Mouse (Mus musculus): ENCODE results near the gene Col4a3. TPM values are rescaled to one million over a fixed set of nuclear protein-coding genes. Genes with fewer than 3 reads are reported as not detected.

Col4a3 gene
- 1 to 10 TPM in 1 of 2 experiments, under 1 TPM in 1; 0.88 to 1.9 TPM for total RNA-seq (2021)
- long read RNA-seq, experiment 1, full-length matches to known transcripts = 1 of 1 reads
- long read RNA-seq, experiment 1, partial matches to known transcripts = 0 of 1 reads
- long read RNA-seq, experiment 1, other reads (novel, unspliced or antisense) = 0 of 1 reads
- long read RNA-seq, experiment 2 = 0 reads

- peak; percentile 60 for DNase-seq
Observed at GRCm38 (mm10) chr1:82586713-82587399, at the start of gene Col4a3, which contains the start of gene Col4a4. Gene Col4a3, plus strand, starts transcription at chr1:82586921. Gene Col4a4, minus strand, starts transcription at chr1:82586849.

DNA sequence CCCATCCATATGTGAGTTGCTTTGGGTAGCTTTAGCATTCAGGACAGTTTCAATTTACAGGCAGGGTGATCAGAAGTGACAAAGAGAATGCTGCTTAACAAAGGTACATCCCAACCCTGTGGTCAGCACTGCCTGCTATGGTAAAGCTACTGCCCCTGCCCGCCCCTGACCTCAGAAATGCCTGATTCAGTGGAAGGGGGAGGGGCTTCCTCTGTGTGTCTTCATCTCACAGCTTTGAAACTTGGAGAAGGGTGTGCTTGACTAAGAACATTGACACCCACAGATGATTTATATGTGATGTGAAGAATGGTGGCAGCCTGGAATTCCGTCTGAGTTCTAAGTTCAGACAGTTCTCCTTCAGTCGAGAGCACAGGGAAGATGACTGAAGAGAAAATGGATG lies 48.9 kb upstream of the Col4a3 start:
- no peak for DNase-seq

GRCm38 (mm10) chr1:82540056-82540455 lies 46.7 kb upstream of the Col4a3 start:
- DNase-seq = no peak

- no peak for DNase-seq
Observed at GRCm38 (mm10) chr1:82543934-82544333, 42.8 kb upstream of the Col4a3 start.

DNA sequence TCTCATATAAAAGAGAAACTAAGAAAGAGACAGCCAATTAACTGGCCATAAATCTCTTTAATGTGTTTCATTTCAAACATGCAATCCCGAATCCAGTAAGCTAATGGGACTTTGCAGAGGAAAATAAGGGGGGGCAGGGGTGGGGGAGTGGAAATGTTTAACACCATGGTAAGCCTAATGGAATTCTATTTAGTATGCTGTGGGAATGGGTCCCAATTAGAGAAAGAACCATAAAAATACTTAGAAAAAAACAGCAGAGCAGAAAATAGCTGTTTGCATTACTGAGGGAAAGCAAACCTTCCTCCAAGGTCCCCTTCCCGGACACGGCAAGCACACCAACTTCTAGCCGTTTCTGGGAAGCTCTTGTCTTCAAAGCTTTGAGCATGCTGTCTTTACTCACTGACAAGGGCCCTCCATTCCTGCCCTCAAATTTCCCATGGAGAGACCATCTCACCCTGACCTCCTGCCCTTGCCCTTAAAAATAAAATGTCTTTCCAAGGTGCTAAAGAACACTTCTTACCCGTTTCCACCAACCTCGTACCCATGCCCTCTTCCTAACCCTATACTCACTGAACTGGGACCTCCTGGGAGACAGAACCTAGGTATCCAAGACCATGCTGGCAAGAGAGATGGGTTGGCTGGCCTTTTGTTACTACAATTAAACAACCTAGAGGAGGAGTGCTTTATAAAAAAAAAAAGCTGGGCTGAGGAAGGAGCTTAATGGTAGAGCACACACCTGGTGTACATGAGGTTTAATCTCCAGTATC lies 42.1 kb upstream of the Col4a3 start:
- no peak for DNase-seq

GRCm38 (mm10) chr1:82545199-82545960 lies 41.3 kb upstream of the Col4a3 start:
- DNase-seq = no peak

GRCm38 (mm10) chr1:82554443-82554850 lies 32.3 kb upstream of the Col4a3 start:
- peak; percentile 18 for DNase-seq

DNA sequence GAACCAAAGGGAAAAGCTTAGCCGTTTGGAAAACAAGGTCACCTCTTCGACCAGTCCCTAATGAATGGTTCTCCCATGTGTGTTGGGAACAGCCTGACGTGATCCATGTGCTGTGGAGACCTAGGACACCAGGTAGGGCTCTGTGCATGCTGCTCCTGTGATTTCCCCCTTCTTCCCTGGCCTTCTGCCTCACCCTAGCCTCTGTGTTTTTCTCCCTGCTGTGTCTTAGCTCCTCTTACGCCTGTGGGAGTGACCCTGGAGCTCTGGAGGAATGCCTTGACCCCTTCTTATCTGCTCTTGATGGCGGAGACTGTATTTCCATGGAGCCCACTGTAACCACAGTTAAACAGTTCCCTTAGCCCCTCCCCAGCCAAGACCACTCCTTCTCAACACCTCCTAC lies 31.8 kb upstream of the Col4a3 start:
- DNase-seq = no peak

- no peak for DNase-seq
Observed at GRCm38 (mm10) chr1:82560223-82560622, 26.5 kb upstream of the Col4a3 start.

DNA sequence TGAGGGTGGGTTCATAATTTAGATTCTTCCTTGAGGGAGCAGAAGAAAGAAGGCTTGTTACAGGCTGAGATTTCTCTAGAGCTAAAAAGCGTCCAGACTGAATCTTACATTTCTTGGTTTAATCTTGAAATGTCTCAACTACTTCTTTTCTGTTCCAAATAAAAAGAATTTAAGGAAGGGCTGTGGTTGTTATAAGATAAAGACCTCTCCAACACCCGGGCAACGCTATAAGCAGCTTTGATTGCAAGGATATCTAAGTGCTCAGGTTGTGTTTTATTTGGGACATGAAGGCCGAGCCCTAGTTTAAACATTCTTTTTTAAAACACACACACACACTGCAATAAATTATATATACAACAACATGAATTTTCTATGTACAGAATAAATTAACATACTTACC lies 17.3 kb upstream of the Col4a3 start:
- DNase-seq = no peak

DNA sequence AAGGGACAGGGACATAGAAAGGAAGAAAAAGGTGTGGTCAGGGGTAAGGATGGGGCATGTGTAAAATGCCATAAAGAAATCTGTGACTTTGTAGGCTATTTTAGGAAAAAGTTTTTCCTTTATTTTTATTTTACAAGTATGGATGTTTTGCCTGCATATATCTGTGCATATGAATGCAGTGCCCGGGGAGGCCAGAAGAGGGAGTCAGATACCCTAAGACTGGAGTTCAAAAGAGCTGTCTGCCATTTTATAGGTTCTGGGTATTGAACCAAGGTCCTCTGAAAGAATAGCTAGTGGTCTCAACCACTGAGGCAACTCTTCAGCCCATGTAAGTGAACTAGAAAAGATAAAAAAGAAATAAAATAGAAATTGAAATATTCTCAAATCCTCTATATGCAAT lies 15.0 kb upstream of the Col4a3 start:
- DNase-seq = no peak

DNA sequence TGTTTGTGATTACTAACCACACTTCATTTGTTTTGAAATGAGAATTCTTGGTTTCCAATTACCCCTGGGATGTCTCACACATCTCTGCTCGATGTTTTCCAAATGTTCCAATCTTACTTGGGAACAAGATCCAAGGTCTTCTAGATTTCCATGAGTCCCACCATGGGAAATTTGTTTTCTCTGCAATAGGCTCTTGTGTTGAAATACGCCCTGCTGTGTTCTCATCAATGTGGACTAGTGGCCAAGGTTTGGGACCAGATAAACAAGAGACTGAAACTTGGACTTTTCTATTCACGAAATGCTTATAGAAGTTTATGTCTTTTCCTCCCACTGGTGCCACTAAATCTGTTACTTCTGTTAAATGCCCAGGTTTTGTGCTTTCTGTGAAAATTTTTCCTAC lies 11.0 kb upstream of the Col4a3 start:
- no peak for DNase-seq

DNA sequence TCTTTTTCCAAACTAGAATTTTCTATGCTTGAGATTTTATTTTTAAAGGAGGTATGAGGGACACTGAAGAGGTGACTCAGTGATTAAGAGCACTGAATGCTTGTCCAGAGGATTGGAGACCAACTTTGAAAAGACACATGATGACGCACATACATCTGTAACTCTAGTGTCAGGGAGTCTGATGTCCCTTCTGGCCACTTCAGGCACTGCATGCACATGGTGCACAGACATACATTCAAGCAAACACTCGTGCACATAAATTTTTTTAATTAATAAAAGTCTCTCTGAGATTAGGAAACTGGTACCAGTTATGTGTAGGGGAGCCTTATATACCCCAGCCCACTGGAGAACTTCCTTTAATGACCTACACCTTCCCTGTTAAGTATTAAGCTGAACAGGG lies 10.5 kb upstream of the Col4a3 start:
- DNase-seq = no peak

- no peak for DNase-seq
Observed at GRCm38 (mm10) chr1:82577339-82577738, 9.4 kb upstream of the Col4a3 start.

DNA sequence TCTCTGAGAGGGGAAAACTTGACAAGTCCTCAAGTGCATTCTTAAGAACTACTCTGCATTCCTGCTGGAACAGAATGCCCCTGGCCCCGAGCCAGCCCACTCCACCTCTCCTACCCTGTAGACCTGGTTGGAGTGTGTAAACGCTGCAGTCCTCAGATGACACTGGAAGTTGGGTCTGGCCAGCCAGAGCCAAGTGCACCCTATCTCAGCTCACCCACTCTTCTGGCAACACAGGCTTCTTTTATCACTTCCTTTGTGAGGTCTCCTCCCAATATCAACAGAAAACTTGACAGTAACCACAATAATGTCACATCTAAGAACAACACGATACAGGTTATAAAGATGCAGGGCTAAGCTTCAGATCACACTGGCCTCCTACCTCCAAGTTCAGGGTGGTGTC lies 8.8 kb upstream of the Col4a3 start:
- peak; percentile 19 for DNase-seq

DNA sequence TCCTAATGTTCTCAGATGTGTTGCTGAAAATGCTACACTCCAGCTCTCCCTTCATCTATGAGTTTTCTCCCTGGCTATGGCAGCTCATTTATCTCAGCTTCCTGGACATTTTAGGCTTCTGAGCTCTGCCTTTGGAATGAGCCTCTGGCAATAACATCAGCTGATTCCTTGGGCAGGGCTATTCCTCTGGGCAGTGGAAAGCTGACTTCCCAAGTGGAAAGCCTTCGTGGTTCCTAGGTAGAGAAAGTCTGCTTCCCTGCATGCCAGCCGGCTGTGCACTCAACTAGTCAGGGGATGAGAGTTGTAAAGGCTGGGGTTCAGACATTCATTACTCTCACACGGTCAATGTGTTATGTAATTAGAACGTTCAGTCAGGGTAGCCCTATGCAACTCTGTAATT lies 8.4 kb upstream of the Col4a3 start:
- DNase-seq = no peak

DNA sequence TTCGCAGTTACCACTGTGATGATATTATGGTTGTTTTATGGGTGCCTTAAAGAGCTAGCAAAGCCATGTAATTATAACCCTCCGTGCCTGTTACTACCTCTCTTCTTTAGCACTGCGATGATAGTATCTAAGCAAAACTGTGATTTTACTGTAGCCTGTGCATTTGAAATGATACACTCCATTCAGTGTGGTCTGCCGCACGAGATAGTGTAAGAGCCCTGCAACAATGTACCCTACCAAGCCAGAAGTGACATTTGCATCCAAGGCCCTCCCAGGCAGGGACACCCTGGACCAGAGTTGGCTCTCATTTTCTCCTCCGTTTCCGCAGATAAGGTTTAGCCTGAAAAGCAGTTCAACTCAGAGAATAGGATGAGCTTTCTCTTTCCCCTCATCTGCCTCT lies 740 bp upstream of the Col4a3 start:
- no peak for DNase-seq

DNA sequence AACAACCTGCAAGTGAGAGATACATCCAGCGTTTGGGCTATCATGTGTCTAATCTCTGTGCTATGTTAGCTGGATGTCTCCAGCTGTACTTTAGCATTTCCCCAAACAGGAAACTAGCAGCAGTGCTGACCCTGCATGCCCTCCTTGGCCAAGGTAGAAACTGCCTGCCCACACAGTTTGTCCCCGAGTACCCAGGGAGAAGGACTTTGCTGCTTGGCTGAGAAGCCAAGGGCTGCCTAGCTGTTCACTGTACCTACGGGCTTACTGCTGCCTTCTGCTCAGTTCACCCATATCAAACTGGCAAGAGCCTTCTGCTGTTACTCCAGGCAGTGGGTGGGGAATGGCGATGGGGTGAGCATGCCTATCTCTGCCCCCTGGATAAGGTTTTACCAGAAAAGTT lies 3.5 kb downstream of the Col4a3 start:
- no peak for DNase-seq

DNA sequence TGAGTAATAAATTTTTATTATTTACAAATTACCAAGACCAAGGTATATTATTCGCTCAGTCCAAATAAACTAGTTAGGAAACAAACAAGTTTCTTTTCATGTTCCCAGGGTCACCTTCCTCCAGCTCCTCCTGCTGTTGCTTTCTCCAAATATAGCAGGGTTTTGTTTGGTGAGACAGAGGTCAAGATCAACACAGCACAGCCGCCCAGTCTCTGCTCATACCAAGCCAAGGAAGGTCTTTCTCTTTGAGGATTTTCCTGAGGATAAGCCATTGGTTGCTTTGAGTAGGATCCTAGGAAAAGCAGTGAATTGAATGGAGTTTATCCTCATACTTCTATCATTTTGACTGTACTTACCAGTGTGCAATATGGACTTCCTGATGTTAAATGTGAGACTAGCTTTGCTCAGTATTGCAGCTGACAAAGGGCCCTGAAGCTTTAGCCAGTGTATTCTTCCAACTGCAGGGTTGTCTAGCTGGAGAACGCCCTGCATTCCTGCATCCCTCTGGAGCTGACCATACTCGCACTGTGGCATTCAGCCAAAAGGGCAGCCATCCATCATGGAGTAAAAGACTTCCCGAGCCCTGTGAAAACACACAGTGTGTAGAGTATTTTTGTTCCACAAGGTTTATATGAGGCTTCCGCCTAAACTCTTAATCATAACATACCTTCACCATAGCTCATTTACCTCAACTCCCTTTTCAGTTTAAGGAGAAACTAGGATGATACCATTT lies 10.3 kb downstream of the Col4a3 start:
- DNase-seq = peak; percentile 44

- DNase-seq = no peak
Observed at GRCm38 (mm10) chr1:82603198-82603950, 16.7 kb downstream of the Col4a3 start.

DNA sequence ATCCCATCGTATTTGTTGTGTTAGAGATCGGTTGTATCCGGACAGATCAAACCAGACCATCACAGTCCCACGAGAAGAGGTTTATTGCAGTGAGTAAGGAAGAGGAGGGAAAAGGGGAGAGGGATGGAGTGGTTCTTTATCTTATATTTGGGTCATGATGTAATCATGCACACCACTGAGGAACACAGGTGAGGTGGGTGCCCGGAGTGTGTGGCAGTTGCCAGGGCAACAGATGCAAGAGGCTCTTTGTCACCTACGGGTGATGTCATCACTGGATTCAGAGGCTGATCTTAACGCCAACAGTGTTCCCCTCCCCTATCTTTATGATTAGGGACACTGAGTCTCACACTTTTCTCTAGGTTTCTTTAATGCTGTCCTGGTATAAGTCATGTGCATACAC lies 18.6 kb downstream of the Col4a3 start:
- no peak for DNase-seq
